Mouse (Mus musculus): Measurements from ENCODE around the gene Adamtsl1.

DNA sequence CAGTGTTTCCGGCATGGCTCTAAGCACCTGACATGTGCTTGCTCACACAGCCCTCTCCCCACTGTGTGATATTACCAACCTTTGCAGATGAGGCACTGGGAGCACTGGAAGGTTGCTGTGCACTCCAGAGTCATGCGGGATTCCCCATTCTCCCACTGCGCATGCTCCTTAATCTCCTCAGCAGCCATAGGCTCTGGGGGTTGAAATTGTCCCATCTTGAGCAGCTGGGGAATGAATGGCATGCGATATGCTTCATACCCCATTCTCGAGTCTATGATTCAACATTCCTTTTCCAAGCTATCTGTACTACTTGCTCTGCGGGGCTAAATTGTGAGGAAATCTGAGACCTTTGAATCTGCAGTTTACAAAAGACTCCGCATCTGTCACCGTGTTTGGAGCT, 812.7 kb downstream of the Adamtsl1 start:
- TF ChIP-seq CTCF (IDR thresholded peaks at IDR 0.05; ENCODE audit: low read depth) (no peak), EP300 (IDR thresholded peaks at IDR 0.05; ENCODE audit: low read depth) (no peak)
